Mouse (Mus musculus): Measurements from ENCODE around the gene Slc17a7. TPM values are rescaled to one million over a fixed set of nuclear protein-coding genes. Genes with fewer than 3 reads are reported as not detected.

Gene Slc17a7
- total RNA-seq, 2 experiments from 2014 or later: not detected

GRCm38 (mm10) chr7:45129776-45130512 lies 33.8 kb upstream of the Slc17a7 start:
- no peak for ATAC-seq (replicated peaks; ENCODE audit: low FRiP score, low TSS enrichment, poor library complexity, severe bottlenecking)

GRCm38 (mm10) chr7:45131850-45132249 lies 31.9 kb upstream of the Slc17a7 start:
- no peak for ATAC-seq (replicated peaks; ENCODE audit: low FRiP score, low TSS enrichment, poor library complexity, severe bottlenecking)

GRCm38 (mm10) chr7:45133446-45134159 lies 30.1 kb upstream of the Slc17a7 start:
- ATAC-seq (replicated peaks; ENCODE audit: low FRiP score, low TSS enrichment, poor library complexity, severe bottlenecking): no peak

GRCm38 (mm10) chr7:45134544-45135026 lies 29.2 kb upstream of the Slc17a7 start:
- ATAC-seq (replicated peaks; ENCODE audit: low FRiP score, low TSS enrichment, poor library complexity, severe bottlenecking): peak; percentile 40

GRCm38 (mm10) chr7:45135370-45135769 lies 28.4 kb upstream of the Slc17a7 start:
- no peak for ATAC-seq (replicated peaks; ENCODE audit: low FRiP score, low TSS enrichment, poor library complexity, severe bottlenecking)

- peak; percentile 44 for ATAC-seq (replicated peaks; ENCODE audit: low FRiP score, low TSS enrichment, poor library complexity, severe bottlenecking)
These were observed 27.7 kb upstream of the Slc17a7 start, which contains the start of the genes Gm45713 and Flt3l for GRCm38 (mm10) chr7:45135993-45136567. Gene Gm45713 (minus strand): TSS chr7:45136231. Gene Flt3l (minus strand): TSS chr7:45136432.

- ATAC-seq (replicated peaks; ENCODE audit: low FRiP score, low TSS enrichment, poor library complexity, severe bottlenecking): peak; percentile 72
These were observed 26.4 kb upstream of the Slc17a7 start for GRCm38 (mm10) chr7:45137171-45138006.

GRCm38 (mm10) chr7:45138403-45138802 lies 25.3 kb upstream of the Slc17a7 start:
- no peak for ATAC-seq (replicated peaks; ENCODE audit: low FRiP score, low TSS enrichment, poor library complexity, severe bottlenecking)

- ATAC-seq (replicated peaks; ENCODE audit: low FRiP score, low TSS enrichment, poor library complexity, severe bottlenecking): peak; percentile 15; the same call in 1 of the 2 replicates
These were observed 23.6 kb upstream of the Slc17a7 start for GRCm38 (mm10) chr7:45139904-45140723.

- ATAC-seq (replicated peaks; ENCODE audit: low FRiP score, low TSS enrichment, poor library complexity, severe bottlenecking): no peak
These were observed 22.4 kb upstream of the Slc17a7 start for GRCm38 (mm10) chr7:45141319-45141718.

GRCm38 (mm10) chr7:45141914-45142313 lies 21.8 kb upstream of the Slc17a7 start:
- no peak for ATAC-seq (replicated peaks; ENCODE audit: low FRiP score, low TSS enrichment, poor library complexity, severe bottlenecking)

- no peak for ATAC-seq (replicated peaks; ENCODE audit: low FRiP score, low TSS enrichment, poor library complexity, severe bottlenecking)
These were observed 19.2 kb upstream of the Slc17a7 start for GRCm38 (mm10) chr7:45144368-45145174.

GRCm38 (mm10) chr7:45145460-45145859 lies 18.3 kb upstream of the Slc17a7 start:
- ATAC-seq (replicated peaks; ENCODE audit: low FRiP score, low TSS enrichment, poor library complexity, severe bottlenecking): no peak

GRCm38 (mm10) chr7:45147267-45147666 lies 16.5 kb upstream of the Slc17a7 start:
- no peak for ATAC-seq (replicated peaks; ENCODE audit: low FRiP score, low TSS enrichment, poor library complexity, severe bottlenecking)

GRCm38 (mm10) chr7:45147899-45148298 lies 15.8 kb upstream of the Slc17a7 start:
- no peak for ATAC-seq (replicated peaks; ENCODE audit: low FRiP score, low TSS enrichment, poor library complexity, severe bottlenecking)

GRCm38 (mm10) chr7:45148534-45149098 lies 15.1 kb upstream of the Slc17a7 start:
- no peak for ATAC-seq (replicated peaks; ENCODE audit: low FRiP score, low TSS enrichment, poor library complexity, severe bottlenecking)

- ATAC-seq (replicated peaks; ENCODE audit: low FRiP score, low TSS enrichment, poor library complexity, severe bottlenecking): no peak
These were observed 14.2 kb upstream of the Slc17a7 start for GRCm38 (mm10) chr7:45149545-45149944.

Data from megakaryocyte-erythroid progenitor cell, adult 5-6 weeks (primary cell).